In genomic region chr10:80367954-80368353, GRCm38 (mm10) we compare ENCODE assay signal across 27 mouse cellular contexts. TPM values are rescaled to one million over a fixed set of nuclear protein-coding genes. Genes with fewer than 3 reads are reported as not detected.
DNase-seq lines count a peak whose midpoint lies in the region; ATAC-seq and TF ChIP-seq lines count a peak whose summit lies in the region.
"Had no signal": no experiment of that assay in that cellular context is flagged by ENCODE, and none has a peak within 500 bp of the region (broad histone marks: within the 10 kb centered on the region; RNA-seq: fewer than 3 reads in every experiment).

No protein-coding gene starts in this region.

- no peaks in the 10 kb centered on the region for H3K9me3 ChIP-seq in intestine, embryonic 15.5 days
- H3K9me3 ChIP-seq in megakaryocyte, embryonic 14.5 days: peaks cover 17% of the 10 kb centered on the region
- H3K9me3 ChIP-seq: embryonic facial prominence, embryonic 15.5 days; forebrain, embryonic 15.5 days; hindbrain, embryonic 12.5 days had no signal

- H3K4me2 ChIP-seq in intestine, embryonic 15.5 days (replicated peaks): no peak overlapping the region
- H3K4me2 ChIP-seq: embryonic facial prominence, embryonic 15.5 days; forebrain, embryonic 15.5 days; hindbrain, embryonic 12.5 days had no signal

- no peak for TF ChIP-seq CTCF in C2C12 (IDR thresholded peaks at IDR 0.05; ENCODE audit: control insufficient read depth, insufficient read depth, insufficient read length)

- H3K27me3 ChIP-seq in C2C12 (ENCODE audit: control insufficient read depth, insufficient read depth, insufficient read length): peaks cover 3% of the 10 kb centered on the region
- H3K27me3 ChIP-seq in intestine, embryonic 15.5 days (replicated peaks): peaks cover 18% of the 10 kb centered on the region; the same call in 1 of the 2 replicates
- peaks cover 69% of the 10 kb centered on the region for H3K27me3 ChIP-seq in megakaryocyte, embryonic 14.5 days (replicated peaks)

- H3K4me3 ChIP-seq in C2C12 (ENCODE audit: insufficient read depth, poor library complexity, severe bottlenecking): peak overlapping the region; percentile 28
- no peak overlapping the region for H3K4me3 ChIP-seq in intestine, embryonic 15.5 days (replicated peaks)
- H3K4me3 ChIP-seq in megakaryocyte, embryonic 14.5 days (replicated peaks): peak overlapping the region; percentile 59
- H3K4me3 ChIP-seq: embryonic facial prominence, embryonic 15.5 days; erythroblast, embryonic 14.5 days; forebrain, embryonic 15.5 days; heart, embryonic 10.5 days; hindbrain, embryonic 12.5 days had no signal

- H3K9ac ChIP-seq in intestine, embryonic 15.5 days: no peak overlapping the region
- H3K9ac ChIP-seq: embryonic facial prominence, embryonic 15.5 days; forebrain, embryonic 15.5 days; hindbrain, embryonic 12.5 days had no signal

- no peaks in the 10 kb centered on the region for H3K79me2 ChIP-seq in C2C12 (ENCODE audit: control insufficient read depth, insufficient read depth)

- no peak overlapping the region for H3K27ac ChIP-seq in intestine, embryonic 15.5 days
- H3K27ac ChIP-seq: embryonic facial prominence, embryonic 15.5 days; forebrain, embryonic 15.5 days; heart, embryonic 10.5 days; hindbrain, embryonic 12.5 days had no signal

- H3K36me3 ChIP-seq in C2C12 (ENCODE audit: control insufficient read depth, insufficient read depth): no peaks in the 10 kb centered on the region
- H3K36me3 ChIP-seq in intestine, embryonic 15.5 days: no peaks in the 10 kb centered on the region
- no peaks in the 10 kb centered on the region for H3K36me3 ChIP-seq in megakaryocyte, embryonic 14.5 days (replicated peaks; ENCODE audit: low read length)
- H3K36me3 ChIP-seq: embryonic facial prominence, embryonic 15.5 days; forebrain, embryonic 15.5 days; heart, embryonic 10.5 days; hindbrain, embryonic 12.5 days had no signal

- peak; percentile 40 for DNase-seq in adrenal gland, postnatal 14 days
- no peak for DNase-seq in adrenal gland, adult (ENCODE audit: inconsistent age in 2 of 2, low spot score in 1 of 2)
- DNase-seq in kidney, adult 18-20 months: no peak
- DNase-seq in lung, postnatal 14 days: no peak
- DNase-seq: adrenal gland, adult 2 months; adrenal gland, postnatal 36 days; cerebellum, adult 8-10 months; cerebellum, postnatal 14 days; embryo, embryonic 11 days; gastrocnemius, postnatal 36 days; heart, adult 18-20 months; heart, postnatal 10 days; heart, postnatal 4 days had no signal

- 0 out of 2 replicates have a peak, but pooled peaks have one; percentile 13 for ATAC-seq in intestine, embryonic 15.5 days
- ATAC-seq in erythroid progenitor cell, adult 5-6 weeks (replicated peaks; ENCODE audit: low FRiP score, poor library complexity, severe bottlenecking): no peak
- ATAC-seq: activated CD4-positive, CD25-positive, alpha-beta regulatory T cell, adult 4 months; forebrain, embryonic 15.5 days; hindbrain, embryonic 16.5 days; Patski had no signal

- peak overlapping the region; percentile 41 for H3ac ChIP-seq in C2C12 (ENCODE audit: control insufficient read depth, insufficient read length, low read depth)

- H3K4me1 ChIP-seq in intestine, embryonic 15.5 days (replicated peaks): peaks cover 7% of the 10 kb centered on the region; the same call in 1 of the 2 replicates
- peaks cover 27% of the 10 kb centered on the region for H3K4me1 ChIP-seq in megakaryocyte, embryonic 14.5 days

- WGBS in intestine, embryonic 15.5 days: 49% methylated on average over 5 of the region's 5 CpGs

- no peaks in the 10 kb centered on the region for H3K79me3 ChIP-seq in C2C12 (ENCODE audit: low read depth)

TF ChIP-seq in C2C12, 6 proteins besides CTCF, POLR2A, EP300 and RAD21:
- TF ChIP-seq USF1 (IDR thresholded peaks at IDR 0.05; ENCODE audit: low read depth) (no peak), MAX (IDR thresholded peaks at IDR 0.05) (peak; percentile 22)

RNA-seq across cellular contexts. Expression of gene Plk5, which starts 11.7 kb away (rescaled TPM):
- total RNA-seq in adrenal gland, postnatal 14 days (2021): 0.30 and 0.44 TPM in 2 replicates
- not detected for polyA plus RNA-seq in C2C12 (2012; fragmentation: generic; extraction: Trizol)
- 0.32 and 0.63 TPM in 2 replicates for polyA plus RNA-seq in intestine, embryonic 15.5 days (2015; fragmentation: Nextera tagmentation; extraction: Ambion mirVana)
- polyA plus RNA-seq in megakaryocyte, embryonic 14.5 days (2012; ENCODE audit: insufficient read depth, low replicate concordance): not detected in 2 replicates
- total RNA-seq in erythroid progenitor cell, adult 5-6 weeks (2015; ENCODE audit: low replicate concordance): not detected in 2 replicates
- not detected in 2 replicates for total RNA-seq in erythroid progenitor cell, adult 5-6 weeks (2017; ENCODE audit: low replicate concordance)
- total RNA-seq: CH12.LX; heart, postnatal 4 days had no signal
- polyA plus RNA-seq: activated CD4-positive, CD25-positive, alpha-beta regulatory T cell, adult 4 months; erythroblast, embryonic 14.5 days; heart, embryonic 14.5 days had no signal

RNA-seq across cellular contexts. Expression of gene Mex3d, which starts 19.5 kb away (rescaled TPM):
- 21.8 and 22.8 TPM in 2 replicates for total RNA-seq in adrenal gland, postnatal 14 days (2021)
- polyA plus RNA-seq in C2C12 (2012; fragmentation: generic; extraction: Trizol): 37.4 TPM
- 5.5 and 6.9 TPM in 2 replicates for polyA plus RNA-seq in intestine, embryonic 15.5 days (2015; fragmentation: Nextera tagmentation; extraction: Ambion mirVana)
- 17.2 and 29.0 TPM in 2 replicates for polyA plus RNA-seq in megakaryocyte, embryonic 14.5 days (2012; ENCODE audit: insufficient read depth, low replicate concordance)
- total RNA-seq in erythroid progenitor cell, adult 5-6 weeks (2015; ENCODE audit: low replicate concordance): 1.4 TPM in 1 of 2 replicates, not detected in the other
- 6.7 TPM in 1 of 2 replicates, not detected in the other for total RNA-seq in erythroid progenitor cell, adult 5-6 weeks (2017; ENCODE audit: low replicate concordance)

RNA-seq across cellular contexts. Expression of gene Adamtsl5, which starts 19.7 kb away (rescaled TPM):
- 8.4 and 10.9 TPM in 2 replicates for total RNA-seq in adrenal gland, postnatal 14 days (2021)
- polyA plus RNA-seq in C2C12 (2012; fragmentation: generic; extraction: Trizol): 18.3 TPM
- polyA plus RNA-seq in intestine, embryonic 15.5 days (2015; fragmentation: Nextera tagmentation; extraction: Ambion mirVana): 19.3 and 20.4 TPM in 2 replicates
- 27.2 and 34.8 TPM in 2 replicates for polyA plus RNA-seq in megakaryocyte, embryonic 14.5 days (2012; ENCODE audit: insufficient read depth, low replicate concordance)
- 0.84 TPM in 1 of 2 replicates, not detected in the other for total RNA-seq in erythroid progenitor cell, adult 5-6 weeks (2015; ENCODE audit: low replicate concordance)
- total RNA-seq in erythroid progenitor cell, adult 5-6 weeks (2017; ENCODE audit: low replicate concordance): 0.13 and 30.2 TPM in 2 replicates
- polyA plus RNA-seq: activated CD4-positive, CD25-positive, alpha-beta regulatory T cell, adult 4 months had no signal

RNA-seq across cellular contexts. Expression of gene Mbd3, which starts 31.4 kb away (rescaled TPM):
- total RNA-seq in adrenal gland, postnatal 14 days (2021): 106 and 116 TPM in 2 replicates
- 326 TPM for polyA plus RNA-seq in C2C12 (2012; fragmentation: generic; extraction: Trizol)
- polyA plus RNA-seq in intestine, embryonic 15.5 days (2015; fragmentation: Nextera tagmentation; extraction: Ambion mirVana): 180 and 201 TPM in 2 replicates
- polyA plus RNA-seq in megakaryocyte, embryonic 14.5 days (2012; ENCODE audit: insufficient read depth, low replicate concordance): 199 and 247 TPM in 2 replicates
- total RNA-seq in erythroid progenitor cell, adult 5-6 weeks (2015; ENCODE audit: low replicate concordance): 33.5 TPM in 2 replicates
- total RNA-seq in erythroid progenitor cell, adult 5-6 weeks (2017; ENCODE audit: low replicate concordance): 39.7 and 45.8 TPM in 2 replicates

RNA-seq across cellular contexts. Expression of gene Reep6, which starts 38.2 kb away (rescaled TPM):
- 16.0 and 45.2 TPM in 2 replicates for total RNA-seq in adrenal gland, postnatal 14 days (2021)
- 5.9 TPM for polyA plus RNA-seq in C2C12 (2012; fragmentation: generic; extraction: Trizol)
- polyA plus RNA-seq in intestine, embryonic 15.5 days (2015; fragmentation: Nextera tagmentation; extraction: Ambion mirVana): 132 and 159 TPM in 2 replicates
- 19.0 and 21.1 TPM in 2 replicates for polyA plus RNA-seq in megakaryocyte, embryonic 14.5 days (2012; ENCODE audit: insufficient read depth, low replicate concordance)
- total RNA-seq in erythroid progenitor cell, adult 5-6 weeks (2015; ENCODE audit: low replicate concordance): 17.2 and 22.3 TPM in 2 replicates
- 16.8 and 18.2 TPM in 2 replicates for total RNA-seq in erythroid progenitor cell, adult 5-6 weeks (2017; ENCODE audit: low replicate concordance)
- polyA plus RNA-seq: activated CD4-positive, CD25-positive, alpha-beta regulatory T cell, adult 4 months had no signal
